Mouse (Mus musculus) adrenal gland, adult 2 months (tissue): ENCODE results near the gene Rph3al. TPM values are rescaled to one million over a fixed set of nuclear protein-coding genes. Genes with fewer than 3 reads are reported as not detected.

Experiments
- DNase-seq: peaks from one replicate; pipeline ENCODE4 v3.0.0; 2021
- polyA plus RNA-seq: library from polyadenylated mRNA; depleted of rRNA; stranded (reverse); fragments of >200 nt; gene quantifications from 2 replicates; pipeline ENCODE4 v1.2.3, GENCODE M21; 2012
- total RNA-seq, 2 experiments: library from RNA; stranded (reverse); gene quantifications; 2 replicates each; pipeline ENCODE4 v1.2.3; 2021

Rph3al gene
- total and polyA plus RNA-seq, 3 experiments = 16.6 to 19.6 (median 18.0) TPM

GRCm38 (mm10) chr11:75907406-75907805, 30.8 kb downstream of the Rph3al start:
- DNase-seq = no peak

GRCm38 (mm10) chr11:75906556-75906955, 31.7 kb downstream of the Rph3al start:
- no peak for DNase-seq

GRCm38 (mm10) chr11:75904982-75905381, 33.2 kb downstream of the Rph3al start:
- DNase-seq = no peak

- DNase-seq = no peak
These were observed 33.7 kb downstream of the Rph3al start for GRCm38 (mm10) chr11:75904501-75904900.

- DNase-seq = no peak
These were observed 34.7 kb downstream of the Rph3al start for GRCm38 (mm10) chr11:75903486-75903885.

GRCm38 (mm10) chr11:75901339-75901738, 36.9 kb downstream of the Rph3al start:
- DNase-seq = no peak

GRCm38 (mm10) chr11:75899676-75900075, 38.6 kb downstream of the Rph3al start:
- no peak for DNase-seq

GRCm38 (mm10) chr11:75898532-75898931, 39.7 kb downstream of the Rph3al start:
- DNase-seq = no peak

- DNase-seq = peak; percentile 25
These were observed 43.3 kb downstream of the Rph3al start for GRCm38 (mm10) chr11:75894791-75895420.

GRCm38 (mm10) chr11:75893956-75894355, 44.3 kb downstream of the Rph3al start:
- DNase-seq = no peak

- no peak for DNase-seq
These were observed 50.9 kb downstream of the Rph3al start for GRCm38 (mm10) chr11:75887349-75887748.

- DNase-seq = no peak
These were observed 57.0 kb downstream of the Rph3al start for GRCm38 (mm10) chr11:75881234-75881633.

- DNase-seq = peak; percentile 56
These were observed 58.2 kb downstream of the Rph3al start for GRCm38 (mm10) chr11:75880064-75880463.

GRCm38 (mm10) chr11:75878460-75878859, 59.8 kb downstream of the Rph3al start:
- DNase-seq = no peak

- peak; percentile 72 for DNase-seq
These were observed 62.0 kb downstream of the Rph3al start for GRCm38 (mm10) chr11:75876043-75876780.

GRCm38 (mm10) chr11:75871688-75872087, 66.5 kb downstream of the Rph3al start:
- DNase-seq = no peak

GRCm38 (mm10) chr11:75870947-75871346, 67.3 kb downstream of the Rph3al start:
- DNase-seq = no peak

- no peak for DNase-seq
These were observed 67.8 kb downstream of the Rph3al start for GRCm38 (mm10) chr11:75870386-75870785.

- DNase-seq = no peak
These were observed 68.3 kb downstream of the Rph3al start for GRCm38 (mm10) chr11:75869898-75870297.

GRCm38 (mm10) chr11:75866861-75867260, 71.4 kb downstream of the Rph3al start:
- no peak for DNase-seq

- no peak for DNase-seq
These were observed 72.4 kb downstream of the Rph3al start for GRCm38 (mm10) chr11:75865859-75866258.

GRCm38 (mm10) chr11:75865253-75865619, 73.0 kb downstream of the Rph3al start:
- DNase-seq = no peak

- DNase-seq = no peak
These were observed 73.5 kb downstream of the Rph3al start for GRCm38 (mm10) chr11:75864529-75865252.
